Mouse (Mus musculus) adrenal gland, postnatal 10 days (tissue): ENCODE measurements around the gene Sh3tc1. TPM values are rescaled to one million over a fixed set of nuclear protein-coding genes. Genes with fewer than 3 reads are reported as not detected.

Experiments
- DNase-seq: peaks from one replicate; pipeline ENCODE4 v3.0.0; 2021; ENCODE audit warnings: mixed read lengths
- total RNA-seq, 2 experiments: library from RNA; stranded (reverse); gene quantifications; 2 replicates each; pipeline ENCODE4 v1.2.3; 2021

Sh3tc1 gene
- total RNA-seq, 2 experiments from 2014 or later = 9.5 to 17.6 TPM

GRCm38 (mm10) chr5:35755131-35755733, 15.4 kb upstream of the Sh3tc1 start:
- peak; percentile 78 for DNase-seq

GRCm38 (mm10) chr5:35751016-35751415, 11.2 kb upstream of the Sh3tc1 start:
- DNase-seq = no peak

GRCm38 (mm10) chr5:35750026-35750425, 10.2 kb upstream of the Sh3tc1 start:
- peak; percentile 54 for DNase-seq

- DNase-seq = no peak
Measured at GRCm38 (mm10) chr5:35749416-35749815, 9.6 kb upstream of the Sh3tc1 start.

GRCm38 (mm10) chr5:35746910-35747309, 7.1 kb upstream of the Sh3tc1 start:
- DNase-seq = peak; percentile 89

- DNase-seq = no peak
Measured at GRCm38 (mm10) chr5:35745406-35745805, 5.6 kb upstream of the Sh3tc1 start.

- no peak for DNase-seq
Measured at GRCm38 (mm10) chr5:35743990-35744722, 4.4 kb upstream of the Sh3tc1 start.

GRCm38 (mm10) chr5:35743238-35743951, 3.6 kb upstream of the Sh3tc1 start:
- peak; percentile 78 for DNase-seq

- no peak for DNase-seq
Measured at GRCm38 (mm10) chr5:35741225-35741820, 1.5 kb upstream of the Sh3tc1 start.

GRCm38 (mm10) chr5:35740716-35741115, 929 bp upstream of the Sh3tc1 start:
- no peak for DNase-seq

- DNase-seq = no peak
Measured at GRCm38 (mm10) chr5:35739005-35739404, 782 bp downstream of the Sh3tc1 start.

- peak; percentile 72 for DNase-seq
Measured at GRCm38 (mm10) chr5:35737231-35737901, 2.4 kb downstream of the Sh3tc1 start.

- DNase-seq = no peak
Measured at GRCm38 (mm10) chr5:35733523-35733922, 6.3 kb downstream of the Sh3tc1 start.

- no peak for DNase-seq
Measured at GRCm38 (mm10) chr5:35731006-35731405, 8.8 kb downstream of the Sh3tc1 start.

GRCm38 (mm10) chr5:35730552-35730951, 9.2 kb downstream of the Sh3tc1 start:
- DNase-seq = no peak

GRCm38 (mm10) chr5:35729844-35730243, 9.9 kb downstream of the Sh3tc1 start:
- DNase-seq = peak; percentile 63

- peak; percentile 69 for DNase-seq
Measured at GRCm38 (mm10) chr5:35728957-35729460, 10.8 kb downstream of the Sh3tc1 start.

GRCm38 (mm10) chr5:35728344-35728956, 11.3 kb downstream of the Sh3tc1 start:
- DNase-seq = no peak

GRCm38 (mm10) chr5:35727447-35727846, 12.3 kb downstream of the Sh3tc1 start:
- no peak for DNase-seq

- no peak for DNase-seq
Measured at GRCm38 (mm10) chr5:35725840-35726239, 13.9 kb downstream of the Sh3tc1 start.

- no peak for DNase-seq
Measured at GRCm38 (mm10) chr5:35723900-35724299, 15.9 kb downstream of the Sh3tc1 start.

GRCm38 (mm10) chr5:35722654-35723053, 17.1 kb downstream of the Sh3tc1 start:
- DNase-seq = no peak
